Mouse (Mus musculus): ENCODE results near the gene 2510009E07Rik. TPM values are rescaled to one million over a fixed set of nuclear protein-coding genes. Genes with fewer than 3 reads are reported as not detected.

Gene 2510009E07Rik
- polyA plus RNA-seq, 1 experiment from 2014 or later: 14.5 TPM

DNA sequence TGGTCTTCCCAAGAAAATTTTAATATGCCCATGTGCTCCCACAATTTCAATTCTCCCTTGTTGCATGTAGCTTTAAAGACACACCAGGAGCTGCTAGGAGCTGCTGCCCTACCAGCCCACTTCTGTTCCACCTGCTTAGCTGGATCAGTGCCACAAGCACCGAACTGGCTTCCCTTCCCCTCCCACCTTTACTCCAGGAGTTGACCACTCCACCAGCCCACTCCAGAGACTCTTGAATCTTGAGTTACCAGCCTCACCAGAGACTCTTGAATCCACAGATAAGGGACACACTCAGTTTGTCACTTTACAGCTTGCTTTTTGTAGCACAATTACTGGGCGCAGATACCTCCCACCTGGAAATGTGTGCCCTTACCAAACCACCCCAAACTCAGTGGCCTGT lies 73.8 kb downstream of the 2510009E07Rik start:
- H3K27ac ChIP-seq: no peak overlapping the region
- no peaks in the 10 kb centered on the region for H3K27me3 ChIP-seq (ENCODE audit: insufficient read depth, poor library complexity, severe bottlenecking)
- no peak for DNase-seq (ENCODE audit: low spot score)
- no peak overlapping the region for H3K4me3 ChIP-seq
- no peaks in the 10 kb centered on the region for H3K9me3 ChIP-seq
- H3K36me3 ChIP-seq: peaks cover 5% of the 10 kb centered on the region; the same call in 1 of the 2 replicates
- WGBS: 71% methylated on average over 2 of the region's 2 CpGs
- H3K4me1 ChIP-seq: 0 out of 2 replicates have a peak, but pooled peaks cover 7% of the 10 kb centered on the region

DNA sequence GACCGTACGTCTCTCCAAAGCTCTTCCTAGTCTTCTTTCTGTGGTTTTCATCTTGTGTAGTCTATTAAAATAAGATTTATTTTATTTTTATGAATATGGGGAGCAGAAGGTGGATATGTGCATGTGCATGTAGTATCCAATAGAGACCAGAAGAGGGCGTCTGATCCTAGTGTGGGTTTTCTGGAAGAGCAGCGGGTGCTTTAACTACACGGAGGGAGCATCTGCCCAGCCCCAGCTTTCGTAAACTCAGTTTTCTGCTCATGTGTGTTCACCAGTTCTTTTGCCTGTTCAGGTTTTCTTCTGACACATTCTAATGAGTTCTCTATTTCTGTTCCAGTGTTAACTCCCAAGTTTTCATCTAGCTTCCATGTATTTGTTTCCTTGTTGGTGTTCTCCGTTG lies 78.7 kb downstream of the 2510009E07Rik start:
- H3K36me3 ChIP-seq: peaks cover 9% of the 10 kb centered on the region; the same call in 1 of the 2 replicates
- H3K4me3 ChIP-seq: no peak overlapping the region
- WGBS: 61% methylated on average over 7 of the region's 7 CpGs
- no peaks in the 10 kb centered on the region for H3K27me3 ChIP-seq (ENCODE audit: insufficient read depth, poor library complexity, severe bottlenecking)
- H3K9me3 ChIP-seq: no peaks in the 10 kb centered on the region
- no peak overlapping the region for H3K27ac ChIP-seq
- H3K4me1 ChIP-seq: 0 out of 2 replicates have a peak, but pooled peaks cover 7% of the 10 kb centered on the region
- DNase-seq (ENCODE audit: low spot score): no peak

GRCm38 (mm10) chr16:21610473-21610872 lies 84.0 kb downstream of the 2510009E07Rik start:
- Histone ChIP-seq H3K36me3 (peaks cover 4% of the 10 kb centered on the region; the same call in 1 of the 2 replicates), H3K27me3 (ENCODE audit: insufficient read depth, poor library complexity, severe bottlenecking) (no peaks in the 10 kb centered on the region), H3K27ac (no peak overlapping the region), H3K4me1 (peaks cover 23% of the 10 kb centered on the region), H3K4me3 (no peak overlapping the region), H3K9me3 (no peaks in the 10 kb centered on the region)
- peak; percentile 33 for DNase-seq (ENCODE audit: low spot score)
- 87% methylated on average over 4 of the region's 4 CpGs for whole genome bisulfite sequencing

- Histone ChIP-seq H3K27me3 (ENCODE audit: insufficient read depth, poor library complexity, severe bottlenecking) (no peaks in the 10 kb centered on the region), H3K36me3 (peaks cover 4% of the 10 kb centered on the region; the same call in 1 of the 2 replicates), H3K4me3 (no peak overlapping the region), H3K9me3 (no peaks in the 10 kb centered on the region), H3K4me1 (peaks cover 23% of the 10 kb centered on the region), H3K27ac (peak overlapping the region; percentile 69)
- DNase-seq (ENCODE audit: low spot score): peak; percentile 77
- WGBS: 55% methylated on average over 10 of the region's 10 CpGs
These were observed 86.1 kb downstream of the 2510009E07Rik start for GRCm38 (mm10) chr16:21608176-21608865.

DNA sequence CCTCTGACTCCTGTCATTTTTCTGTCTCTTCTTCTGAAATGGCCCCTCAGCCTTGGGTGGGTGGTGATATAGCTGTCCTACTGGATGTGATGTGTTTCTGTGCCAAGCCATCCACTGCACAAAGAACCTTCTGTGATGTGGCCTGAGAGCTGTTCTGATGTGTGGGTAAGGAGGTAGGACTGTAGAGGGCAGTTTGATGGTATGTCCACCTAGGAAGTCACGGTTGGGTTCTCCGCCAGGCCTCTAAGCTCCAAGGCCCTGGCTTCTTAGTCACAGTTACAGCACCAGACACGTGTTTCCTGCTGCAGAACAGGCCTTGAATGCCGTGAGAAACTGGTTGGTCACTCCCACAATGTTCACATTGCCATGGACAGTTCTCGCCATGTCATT lies 86.8 kb downstream of the 2510009E07Rik start:
- 78% methylated on average over 5 of the region's 5 CpGs for WGBS

DNA sequence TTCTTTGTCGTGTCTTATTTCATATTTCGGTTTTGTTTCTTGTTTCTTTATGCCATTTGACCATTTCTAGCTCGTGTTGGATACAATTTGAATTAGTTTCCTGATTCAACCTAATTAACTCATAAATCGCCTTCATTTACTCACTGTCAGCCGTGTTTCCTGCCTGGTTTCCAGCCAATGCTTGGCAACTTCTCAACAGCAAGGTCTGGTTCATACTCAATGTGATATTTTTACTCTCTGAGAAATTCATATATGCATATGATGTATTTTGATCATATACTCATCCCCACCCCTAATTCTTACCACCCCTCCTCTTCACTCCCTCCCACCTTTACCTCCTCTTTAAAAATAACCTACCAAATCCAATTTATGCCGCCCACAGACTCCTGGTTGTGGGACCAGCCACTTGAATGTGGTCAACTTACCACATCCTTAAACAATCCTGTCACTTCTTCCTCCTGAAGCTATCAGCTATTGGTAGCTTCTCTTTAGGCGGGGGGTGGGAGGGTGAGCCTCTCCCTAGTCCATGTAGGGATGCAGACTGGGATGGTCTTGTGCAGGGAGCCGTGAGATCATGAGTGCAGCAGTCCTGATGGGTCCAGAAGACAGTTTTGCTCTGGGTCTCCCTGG lies 87.3 kb downstream of the 2510009E07Rik start:
- Histone ChIP-seq H3K27me3 (ENCODE audit: insufficient read depth, poor library complexity, severe bottlenecking) (no peaks in the 10 kb centered on the region), H3K36me3 (0 out of 2 replicates have a peak, but pooled peaks cover under 1% of the 10 kb centered on the region), H3K4me1 (peaks cover 23% of the 10 kb centered on the region), H3K9me3 (no peaks in the 10 kb centered on the region), H3K4me3 (no peak overlapping the region), H3K27ac (peak overlapping the region; percentile 4; the same call in 1 of the 2 replicates)
- 82% methylated on average over 8 of the region's 8 CpGs for WGBS
- DNase-seq (ENCODE audit: low spot score): peak; percentile 31

More for the DNA sequence above, 86.8 kb downstream of the 2510009E07Rik start:
- no peaks in the 10 kb centered on the region for H3K27me3 ChIP-seq (ENCODE audit: insufficient read depth, poor library complexity, severe bottlenecking)
- DNase-seq (ENCODE audit: low spot score): peak; percentile 59
- no peak overlapping the region for H3K4me3 ChIP-seq
- H3K27ac ChIP-seq: peak overlapping the region; percentile 4; the same call in 1 of the 2 replicates
- H3K4me1 ChIP-seq: peaks cover 23% of the 10 kb centered on the region
- peaks cover 2% of the 10 kb centered on the region; the same call in 1 of the 2 replicates for H3K36me3 ChIP-seq
- no peaks in the 10 kb centered on the region for H3K9me3 ChIP-seq

- H3K27ac ChIP-seq: no peak overlapping the region
- WGBS: 90% methylated on average over 6 of the region's 6 CpGs
- peak; percentile 43 for DNase-seq (ENCODE audit: low spot score)
These were observed 88.0 kb downstream of the 2510009E07Rik start for GRCm38 (mm10) chr16:21606249-21607020.

GRCm38 (mm10) chr16:21604354-21604753 lies 90.1 kb downstream of the 2510009E07Rik start:
- Histone ChIP-seq H3K27me3 (ENCODE audit: insufficient read depth, poor library complexity, severe bottlenecking) (no peaks in the 10 kb centered on the region), H3K36me3 (no peaks in the 10 kb centered on the region), H3K4me3 (no peak overlapping the region), H3K9me3 (no peaks in the 10 kb centered on the region), H3K4me1 (peaks cover 21% of the 10 kb centered on the region), H3K27ac (no peak overlapping the region)
- 80% methylated on average over 6 of the region's 6 CpGs for WGBS
- DNase-seq (ENCODE audit: low spot score): no peak

More at GRCm38 (mm10) chr16:21606249-21607020, 88.0 kb downstream of the 2510009E07Rik start:
- Histone ChIP-seq H3K4me3 (no peak overlapping the region), H3K9me3 (no peaks in the 10 kb centered on the region), H3K27me3 (ENCODE audit: insufficient read depth, poor library complexity, severe bottlenecking) (no peaks in the 10 kb centered on the region), H3K4me1 (peaks cover 21% of the 10 kb centered on the region), H3K36me3 (no peaks in the 10 kb centered on the region)

Other genes starting within 250 kb of the 2510009E07Rik start
- gene Ehhadh, start 93.1 kb upstream of the 2510009E07Rik start, polyA plus RNA-seq (2016; fragmentation: Nextera tagmentation; extraction: Ambion mirVana): 2.3 and 3.5 TPM in 2 replicates
- gene Map3k13, start 99.7 kb upstream of the 2510009E07Rik start, polyA plus RNA-seq (2016; fragmentation: Nextera tagmentation; extraction: Ambion mirVana): 0.48 and 0.63 TPM in 2 replicates